Mouse (Mus musculus) midbrain, postnatal 0 days (tissue): Measurements from ENCODE around the gene Vmn1r138. TPM values are rescaled to one million over a fixed set of nuclear protein-coding genes. Genes with fewer than 3 reads are reported as not detected.
"Not testable (repeated sequence)": the region's sequence is repeated elsewhere in the genome, so short reads cannot be mapped to it uniquely, and the experiment has no call there.

Experiments used
- ATAC-seq: fragments of 200-750 bp; cut with Nextera tagmentation; 2 replicates; pipeline ENCODE4 v1.8.0; 2017; ENCODE audit warnings: moderate number of reproducible peaks, mild to moderate bottlenecking, moderate TSS enrichment, moderate library complexity; ENCODE audit not compliant: low FRiP score
- DNase-seq: peaks from one replicate; pipeline ENCODE4 v3.0.0-alpha.2; 2015; ENCODE audit warnings: low spot score
- H3K27ac ChIP-seq: fragments of 300-500 bp; sonication (generic); 2 replicates; pipeline ENCODE4 v1.5.1; 2014; ENCODE audit warnings: low read depth, mild to moderate bottlenecking, low read length, mixed read lengths
- H3K27me3 ChIP-seq: fragments of 300-500 bp; sonication (generic); 2 replicates; pipeline ENCODE4 v1.6.1; 2014; ENCODE audit warnings: low read length, control low read depth, mixed read lengths; ENCODE audit not compliant: insufficient read depth
- H3K36me3 ChIP-seq: fragments of 300-500 bp; sonication (generic); 2 replicates; pipeline ENCODE4 v1.6.1; 2014; ENCODE audit warnings: low read length, control low read depth, mixed read lengths; ENCODE audit not compliant: insufficient read depth
- H3K4me1 ChIP-seq: fragments of 300-500 bp; sonication (generic); 2 replicates; pipeline ENCODE4 v1.6.1; 2014; ENCODE audit warnings: mild to moderate bottlenecking, control low read depth, antibody characterized with exemption, low read length, mixed read lengths; ENCODE audit not compliant: insufficient read depth
- H3K4me2 ChIP-seq: fragments of 300-500 bp; sonication (generic); 2 replicates; pipeline ENCODE4 v1.6.1; 2014; ENCODE audit warnings: low read depth, mild to moderate bottlenecking, low read length, mixed read lengths; ENCODE audit not compliant: poor library complexity, severe bottlenecking
- H3K4me3 ChIP-seq: fragments of 300-500 bp; sonication (generic); 2 replicates; pipeline ENCODE4 v1.5.1; 2014; ENCODE audit warnings: low read depth, mild to moderate bottlenecking, low read length, moderate library complexity
- H3K9ac ChIP-seq: fragments of 300-500 bp; sonication (generic); replicated peaks from 2 replicates; pipeline ENCODE4 v1.6.1; 2014; ENCODE audit warnings: mild to moderate bottlenecking, low read length, moderate library complexity, mixed read lengths; ENCODE audit not compliant: poor library complexity, severe bottlenecking
- H3K9me3 ChIP-seq: fragments of 300-500 bp; sonication (generic); 2 replicates; pipeline ENCODE4 v1.6.1; 2016; ENCODE audit warnings: low read length, control low read depth
- WGBS: fragments of 180-500 bp; shearing (Covaris S2); extraction: QIAGEN DNeasy Blood & Tissue Kit; methylation state at CpG from one replicate; pipeline ENCODE4 v1.1.7; 2014; 5-methylcytosine and 5-hydroxymethylcytosine counted together
- polyA plus RNA-seq: library from polyadenylated mRNA; unstranded; fragments of >200 nt; fragmentation: Nextera tagmentation; extraction: Ambion mirVana; gene quantifications from 2 replicates; pipeline ENCODE4 v1.2.1, GENCODE M21; 2015
- total RNA-seq: library from RNA; depleted of rRNA; stranded (reverse); fragments of >200 nt; gene quantifications from 2 replicates; pipeline ENCODE4 v1.2.3, GENCODE M21; 2014; rRNA removed

Vmn1r138 gene
- total RNA-seq, result not detected in 2 replicates
- not detected in 2 replicates for polyA plus RNA-seq

DNA sequence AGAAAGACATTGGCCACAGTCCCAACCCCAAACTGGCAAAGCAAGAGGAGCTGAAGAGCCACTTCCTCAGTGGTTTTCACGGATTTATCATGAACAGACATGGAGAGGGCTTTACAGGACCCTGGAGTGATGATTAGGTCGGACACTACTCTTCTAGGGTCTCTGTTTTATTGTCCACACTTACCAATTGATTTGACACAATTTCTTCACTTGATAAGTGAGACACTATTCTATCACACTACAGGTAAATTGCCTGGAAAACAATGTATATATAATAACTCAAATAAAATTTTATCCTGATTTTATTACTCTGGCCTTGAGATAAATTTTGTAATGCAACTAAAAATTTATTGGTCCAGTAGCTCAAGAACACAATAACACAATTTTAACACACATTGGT is at the start of gene Vmn1r138:
Vmn1r138 (minus strand) TSS at position 101 of the 400 bp plus-strand sequence.
- WGBS, result no CpG with 5 or more reads among the region's 2 CpGs

DNA sequence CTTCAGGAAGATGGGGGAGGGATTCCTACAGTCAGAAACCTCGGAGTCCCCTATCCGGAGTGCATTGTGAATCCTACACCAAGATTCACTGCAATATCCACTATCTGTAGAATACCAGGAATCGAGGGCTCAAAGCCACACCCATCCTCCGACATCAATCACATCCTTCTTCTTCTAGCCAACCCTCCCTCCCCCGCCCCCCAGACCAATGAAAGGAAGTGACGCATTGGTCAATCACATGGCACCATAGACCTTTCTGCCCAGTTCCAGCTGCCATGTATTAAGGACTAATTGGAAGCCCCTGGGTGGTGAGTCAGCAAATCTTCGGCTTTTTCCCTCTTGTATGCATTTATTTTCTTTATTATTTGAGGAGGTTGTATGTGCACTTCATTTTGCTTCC is 40.1 kb upstream of the Vmn1r138 start, which contains the start of gene Vmn1r139:
Vmn1r139 (plus strand) TSS at position 301 of the 400 bp plus-strand sequence.
- not testable (repeated sequence) for H3K4me2 ChIP-seq, H3K9me3 ChIP-seq, H3K36me3 ChIP-seq, H3K27me3 ChIP-seq, H3K4me3 ChIP-seq, DNase-seq, ATAC-seq, H3K9ac ChIP-seq, H3K4me1 ChIP-seq, H3K27ac ChIP-seq
- no CpG with 5 or more reads among the region's 7 CpGs for WGBS

More for the DNA sequence above, at the start of gene Vmn1r138:
- not testable (repeated sequence) for H3K27ac ChIP-seq, H3K36me3 ChIP-seq, H3K4me2 ChIP-seq, DNase-seq, H3K9me3 ChIP-seq, H3K9ac ChIP-seq, H3K27me3 ChIP-seq, ATAC-seq, H3K4me1 ChIP-seq, H3K4me3 ChIP-seq

DNA sequence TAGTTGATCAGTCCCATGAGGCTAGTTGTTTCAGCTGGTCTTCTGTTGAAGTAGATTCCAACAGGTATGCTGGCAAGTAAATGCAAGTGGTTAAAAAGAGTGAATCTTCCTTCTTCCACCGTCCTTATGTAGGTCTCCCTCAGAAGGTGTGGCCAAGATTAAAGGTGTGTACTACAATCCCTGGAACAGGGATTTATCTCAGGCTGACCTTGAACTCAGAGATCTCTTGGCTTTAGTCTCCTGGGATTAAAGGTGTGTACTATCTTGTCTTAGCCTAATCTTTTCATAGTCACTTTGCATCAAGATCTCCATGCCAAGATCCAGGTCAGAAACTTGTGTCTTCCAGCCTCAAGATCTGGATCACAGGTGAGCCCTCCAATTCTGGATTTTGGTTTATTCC is 27.5 kb upstream of the Vmn1r138 start, which contains the start of gene Gm6176:
Gm6176 (minus strand) TSS at position 101 of the 400 bp plus-strand sequence.
- H3K4me1 ChIP-seq, ATAC-seq, H3K4me3 ChIP-seq, H3K36me3 ChIP-seq, H3K27ac ChIP-seq, H3K9me3 ChIP-seq, H3K27me3 ChIP-seq, DNase-seq, H3K9ac ChIP-seq, H3K4me2 ChIP-seq: not testable (repeated sequence)
- WGBS, result no CpG with 5 or more reads among the region's 1 CpGs

DNA sequence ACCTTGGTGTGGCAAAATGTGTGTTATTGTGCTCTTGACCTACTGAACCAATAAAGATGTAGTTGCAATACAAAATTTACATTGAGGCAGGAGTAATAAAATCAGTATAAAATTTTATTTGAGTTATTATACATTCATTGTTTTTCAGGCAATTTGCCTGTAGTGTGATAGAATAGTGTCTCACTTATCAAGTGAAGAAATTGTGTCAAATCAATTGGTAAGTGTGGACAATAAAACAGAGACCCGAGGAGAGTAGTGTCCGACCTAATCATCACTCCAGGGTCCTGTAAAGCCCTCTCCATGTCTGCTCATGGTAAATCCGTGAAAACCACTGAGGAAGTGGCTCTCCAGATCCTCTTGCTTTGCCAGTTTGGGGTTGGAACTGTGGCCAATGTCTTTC is 34.4 kb downstream of the Vmn1r138 start, which contains the start of gene Vmn1r137:
Vmn1r137 (plus strand) TSS at position 301 of the 400 bp plus-strand sequence.
- not testable (repeated sequence) for H3K27ac ChIP-seq, H3K4me1 ChIP-seq, H3K4me3 ChIP-seq, H3K4me2 ChIP-seq, H3K9me3 ChIP-seq, H3K27me3 ChIP-seq, H3K36me3 ChIP-seq, DNase-seq, ATAC-seq, H3K9ac ChIP-seq
- WGBS, result no CpG with 5 or more reads among the region's 3 CpGs

Other genes with a start within 250 kb of the Vmn1r138 start
- gene Gm4177, start 232.2 kb downstream of the Vmn1r138 start, total RNA-seq, result not detected in 2 replicates
- not detected in 2 replicates for gene Gm4177, start 232.2 kb downstream of the Vmn1r138 start, polyA plus RNA-seq
- not detected in 2 replicates for gene Vmn1r135, start 196.5 kb downstream of the Vmn1r138 start, total RNA-seq
- gene Vmn1r135, start 196.5 kb downstream of the Vmn1r138 start, polyA plus RNA-seq, result not detected in 2 replicates
- not detected in 2 replicates for gene Gm5725, start 184.6 kb downstream of the Vmn1r138 start, total RNA-seq
- not detected in 2 replicates for gene Gm5725, start 184.6 kb downstream of the Vmn1r138 start, polyA plus RNA-seq
- not detected in 2 replicates for gene Gm5891, start 107.6 kb downstream of the Vmn1r138 start, total RNA-seq
- gene Gm5891, start 107.6 kb downstream of the Vmn1r138 start, polyA plus RNA-seq, result not detected in 2 replicates
- gene Vmn1r137, start 34.3 kb downstream of the Vmn1r138 start, total RNA-seq, result not detected in 2 replicates
- gene Vmn1r137, start 34.3 kb downstream of the Vmn1r138 start, polyA plus RNA-seq, result not detected in 2 replicates
- not detected in 2 replicates for gene Gm6176, start 27.4 kb upstream of the Vmn1r138 start, total RNA-seq
- gene Gm6176, start 27.4 kb upstream of the Vmn1r138 start, polyA plus RNA-seq, result not detected in 2 replicates
- not detected in 2 replicates for gene Vmn1r139, start 40.2 kb upstream of the Vmn1r138 start, total RNA-seq
- not detected in 2 replicates for gene Vmn1r139, start 40.2 kb upstream of the Vmn1r138 start, polyA plus RNA-seq
- not detected in 2 replicates for gene Gm16451, start 89.3 kb upstream of the Vmn1r138 start, total RNA-seq
- gene Gm16451, start 89.3 kb upstream of the Vmn1r138 start, polyA plus RNA-seq, result not detected in 2 replicates
- not detected in 2 replicates for gene Gm10666, start 105.8 kb upstream of the Vmn1r138 start, total RNA-seq
- gene Gm10666, start 105.8 kb upstream of the Vmn1r138 start, polyA plus RNA-seq, result not detected in 2 replicates
- gene Vmn1r142, start 135.1 kb upstream of the Vmn1r138 start, total RNA-seq, result not detected in 2 replicates
- not detected in 2 replicates for gene Vmn1r142, start 135.1 kb upstream of the Vmn1r138 start, polyA plus RNA-seq
- gene Vmn1r143, start 160.5 kb upstream of the Vmn1r138 start, total RNA-seq, result not detected in 2 replicates
- gene Vmn1r143, start 160.5 kb upstream of the Vmn1r138 start, polyA plus RNA-seq, result not detected in 2 replicates
- gene Gm8653, start 172.4 kb upstream of the Vmn1r138 start, total RNA-seq, result not detected in 2 replicates
- not detected in 2 replicates for gene Gm8653, start 172.4 kb upstream of the Vmn1r138 start, polyA plus RNA-seq
- gene Gm8453, start 200.6 kb upstream of the Vmn1r138 start, total RNA-seq, result not detected in 2 replicates
- gene Gm8453, start 200.6 kb upstream of the Vmn1r138 start, polyA plus RNA-seq, result not detected in 2 replicates